18 mouse cellular contexts compared by ENCODE assay signal in genomic region chr5:116761323-116761722, GRCm38 (mm10).
DNase-seq lines count a peak whose midpoint lies in the region; ATAC-seq and TF ChIP-seq lines count a peak whose summit lies in the region.
"Had no signal": no experiment of that assay in that cellular context is flagged by ENCODE, and none has a peak within 500 bp of the region (broad histone marks: within the 10 kb centered on the region; RNA-seq: fewer than 3 reads in every experiment).

No protein-coding gene starts in this region.

- H3K4me1 ChIP-seq in forebrain, postnatal 0 days (ENCODE audit: insufficient read depth) = no peaks in the 10 kb centered on the region
- H3K4me1 ChIP-seq in forebrain, embryonic 10.5 days = no peaks in the 10 kb centered on the region
- H3K4me1 ChIP-seq in E14TG2a.4 (replicated peaks; ENCODE audit: low read depth, low read length) = peaks cover 6% of the 10 kb centered on the region
- no peaks in the 10 kb centered on the region for H3K4me1 ChIP-seq in MEL (ENCODE audit: control insufficient read depth in 1 of 2, insufficient read depth in 2 of 2, low read length in 2 of 2)

- DNase-seq in forebrain, postnatal 0 days = no peak
- DNase-seq in forebrain, embryonic 10.5 days (ENCODE audit: extremely low spot score, low spot score) = no peak
- DNase-seq in left cerebral cortex, adult 2 months (ENCODE audit: extremely low spot score in 1 of 2, low spot score in 2 of 2) = no peak
- no peak for DNase-seq in left cerebral cortex, adult 18-20 months (ENCODE audit: low spot score in 2 of 2)
- no peak for DNase-seq in MEL (ENCODE audit: low read depth, low spot score)
- no peak for DNase-seq in frontal cortex, postnatal 14 days (ENCODE audit: low spot score in 2 of 2)
- DNase-seq: cerebellum, adult 18-20 months; gastrocnemius, postnatal 25 days; heart, postnatal 36 days; kidney, adult 8-10 months; kidney, postnatal 14 days had no signal

- no peak for TF ChIP-seq RAD21 in MEL (IDR thresholded peaks at IDR 0.05; ENCODE audit: low read depth, low read length)

- intact Hi-C loops in left cerebral cortex, adult 2 months (cut with DNase I) = no loop called here

- no peak overlapping the region for H3K27ac ChIP-seq in forebrain, postnatal 0 days (ENCODE audit: low read depth, low read length)
- H3K27ac ChIP-seq in forebrain, embryonic 10.5 days = no peak overlapping the region
- H3K27ac ChIP-seq in left cerebral cortex, adult 2 months = no peak overlapping the region
- H3K27ac ChIP-seq in MEL (ENCODE audit: control insufficient read depth, low read depth, low read length) = no peak overlapping the region
- H3K27ac ChIP-seq: hindbrain, embryonic 14.5 days; liver, embryonic 14.5 days; macrophage had no signal

- TF ChIP-seq CTCF in forebrain, postnatal 0 days (IDR thresholded peaks at IDR 0.05; ENCODE audit: low read depth) = peak; percentile 33
- peak; percentile 16 for TF ChIP-seq CTCF in left cerebral cortex, adult 2 months (IDR thresholded peaks at IDR 0.05)
- TF ChIP-seq CTCF in E14TG2a.4 (conservative IDR thresholded peaks at IDR 0.05; ENCODE audit: low read length) = peak; percentile 94
- peak; percentile 5 to 33 (median 10); a peak in 3 of 6 replicates for TF ChIP-seq CTCF in MEL (IDR thresholded peaks at IDR 0.05 in 2 of 3, conservative IDR thresholded peaks at IDR 0.05 in 1 of 3; ENCODE audit: control insufficient read depth in 1 of 3, insufficient read depth in 1 of 3, low read depth in 2 of 3, low read length in 3 of 3, poor library complexity in 1 of 3, severe bottlenecking in 1 of 3)

- H3K9ac ChIP-seq in forebrain, postnatal 0 days = no peak overlapping the region
- no peak overlapping the region for H3K9ac ChIP-seq in MEL (ENCODE audit: control insufficient read depth, low read depth, low read length, poor library complexity, severe bottlenecking)
- H3K9ac ChIP-seq: hindbrain, embryonic 14.5 days; liver, embryonic 14.5 days had no signal

- TF ChIP-seq POLR2A in MEL (IDR thresholded peaks at IDR 0.05; ENCODE audit: control insufficient read depth in 1 of 2, insufficient read depth in 1 of 2, low read depth in 1 of 2, low read length in 2 of 2, poor library complexity in 1 of 2) = no peak

- TF ChIP-seq EP300 in MEL (IDR thresholded peaks at IDR 0.05; ENCODE audit: low read depth in 1 of 2, low read length in 2 of 2) = no peak

- H3K9me3 ChIP-seq in forebrain, postnatal 0 days (ENCODE audit: low read length) = no peaks in the 10 kb centered on the region
- H3K9me3 ChIP-seq in forebrain, embryonic 10.5 days = peaks cover 10% of the 10 kb centered on the region; the same call in 1 of the 2 replicates
- H3K9me3 ChIP-seq in E14TG2a.4 (ENCODE audit: low read length) = peaks cover 5% of the 10 kb centered on the region
- H3K9me3 ChIP-seq in MEL (replicated peaks; ENCODE audit: insufficient read depth, low read length) = no peaks in the 10 kb centered on the region

- H3K36me3 ChIP-seq in forebrain, postnatal 0 days (ENCODE audit: insufficient read depth) = no peaks in the 10 kb centered on the region
- H3K36me3 ChIP-seq in forebrain, embryonic 10.5 days (replicated peaks) = no peaks in the 10 kb centered on the region
- H3K36me3 ChIP-seq in E14TG2a.4 (ENCODE audit: insufficient read depth, low read length) (no peaks in the 10 kb centered on the region), MEL (ENCODE audit: control insufficient read depth in 1 of 2, insufficient read depth in 2 of 2, low read length in 2 of 2) (no peaks in the 10 kb centered on the region)

- WGBS in forebrain, postnatal 0 days = 94% methylated on average over 6 of the region's 6 CpGs
- WGBS in forebrain, embryonic 10.5 days = 88% methylated on average over 6 of the region's 6 CpGs

- ATAC-seq in forebrain, postnatal 0 days = no peak
- ATAC-seq: CD4-positive, CD25-positive, alpha-beta regulatory T cell, adult 4 months; forebrain, embryonic 14.5 days; midbrain, embryonic 16.5 days had no signal

- H3K4me2 ChIP-seq in forebrain, postnatal 0 days (ENCODE audit: low read depth) = no peak overlapping the region
- H3K4me2 ChIP-seq: hindbrain, embryonic 14.5 days had no signal

- no peak overlapping the region for H3K4me3 ChIP-seq in forebrain, postnatal 0 days (ENCODE audit: low read depth, low read length)
- no peak overlapping the region for H3K4me3 ChIP-seq in forebrain, embryonic 10.5 days
- no peak overlapping the region for H3K4me3 ChIP-seq in left cerebral cortex, adult 2 months
- no peak overlapping the region for H3K4me3 ChIP-seq in E14TG2a.4 (replicated peaks; ENCODE audit: low read length)
- no peak overlapping the region for H3K4me3 ChIP-seq in MEL (ENCODE audit: control insufficient read depth in 1 of 2, insufficient read depth in 1 of 2, low read depth in 2 of 2, low read length in 2 of 2)

- H3K79me2 ChIP-seq in MEL (ENCODE audit: control insufficient read depth, insufficient read depth, low read length, poor library complexity) = no peaks in the 10 kb centered on the region

- H3K27me3 ChIP-seq in forebrain, postnatal 0 days (ENCODE audit: insufficient read depth, low read length) = no peaks in the 10 kb centered on the region
- no peaks in the 10 kb centered on the region for H3K27me3 ChIP-seq in forebrain, embryonic 10.5 days (ENCODE audit: poor library complexity, severe bottlenecking)
- H3K27me3 ChIP-seq in E14TG2a.4 (ENCODE audit: insufficient read depth, low read length) (no peaks in the 10 kb centered on the region), MEL (ENCODE audit: control insufficient read depth in 1 of 2, insufficient read depth in 2 of 2, low read length in 2 of 2) (no peaks in the 10 kb centered on the region)

TF ChIP-seq in MEL, 35 proteins besides CTCF, POLR2A, EP300 and RAD21:
- TF ChIP-seq CHD2 (IDR thresholded peaks at IDR 0.05; ENCODE audit: low read length) = no peak
- no peak for TF ChIP-seq RCOR1 (IDR thresholded peaks at IDR 0.05; ENCODE audit: low read depth, low read length)
- TF ChIP-seq ZKSCAN1 (IDR thresholded peaks at IDR 0.05; ENCODE audit: low read depth, low read length) = no peak
- no peak for TF ChIP-seq TCF12 (IDR thresholded peaks at IDR 0.05; ENCODE audit: low read depth, low read length)
- no peak for TF ChIP-seq JUND (IDR thresholded peaks at IDR 0.05; ENCODE audit: low read depth, low read length)
- TF ChIP-seq TAL1 (IDR thresholded peaks at IDR 0.05; ENCODE audit: low read length) = no peak
- no peak for TF ChIP-seq ELF1 (IDR thresholded peaks at IDR 0.05; ENCODE audit: low read depth, low read length)
- no peak for TF ChIP-seq HCFC1 (IDR thresholded peaks at IDR 0.05; ENCODE audit: low read depth, low read length)
- no peak for TF ChIP-seq KAT2A (conservative IDR thresholded peaks at IDR 0.05; ENCODE audit: low read depth, low read length)
- no peak for TF ChIP-seq MYC (IDR thresholded peaks at IDR 0.05; ENCODE audit: low read depth, low read length)
- no peak for TF ChIP-seq USF2 (IDR thresholded peaks at IDR 0.05; ENCODE audit: borderline replicate concordance in 1 of 2, insufficient read depth in 1 of 2, low read depth in 1 of 2, low read length in 2 of 2)
- TF ChIP-seq GATA1 (IDR thresholded peaks at IDR 0.05; ENCODE audit: low read depth, low read length) = no peak

Comparison
In these comparisons a context has a peak if more than half of its experiments do, and no peak if none do; other contexts are left out.
1. CTCF ChIP-seq: peak in every context shown above with its lines; median percentile 94 in E14TG2a.4; 33 in forebrain, postnatal 0 days; 16 in left cerebral cortex, adult 2 months; 10 in MEL.